Mouse (Mus musculus) kidney, postnatal 14 days (tissue): ENCODE measurements around the gene Dscam.

ENCODE experiments used
- DNase-seq: peaks from one replicate; pipeline ENCODE4 v3.0.0; 2022; ENCODE audit warnings: mixed read lengths

The Dscam gene

DNA sequence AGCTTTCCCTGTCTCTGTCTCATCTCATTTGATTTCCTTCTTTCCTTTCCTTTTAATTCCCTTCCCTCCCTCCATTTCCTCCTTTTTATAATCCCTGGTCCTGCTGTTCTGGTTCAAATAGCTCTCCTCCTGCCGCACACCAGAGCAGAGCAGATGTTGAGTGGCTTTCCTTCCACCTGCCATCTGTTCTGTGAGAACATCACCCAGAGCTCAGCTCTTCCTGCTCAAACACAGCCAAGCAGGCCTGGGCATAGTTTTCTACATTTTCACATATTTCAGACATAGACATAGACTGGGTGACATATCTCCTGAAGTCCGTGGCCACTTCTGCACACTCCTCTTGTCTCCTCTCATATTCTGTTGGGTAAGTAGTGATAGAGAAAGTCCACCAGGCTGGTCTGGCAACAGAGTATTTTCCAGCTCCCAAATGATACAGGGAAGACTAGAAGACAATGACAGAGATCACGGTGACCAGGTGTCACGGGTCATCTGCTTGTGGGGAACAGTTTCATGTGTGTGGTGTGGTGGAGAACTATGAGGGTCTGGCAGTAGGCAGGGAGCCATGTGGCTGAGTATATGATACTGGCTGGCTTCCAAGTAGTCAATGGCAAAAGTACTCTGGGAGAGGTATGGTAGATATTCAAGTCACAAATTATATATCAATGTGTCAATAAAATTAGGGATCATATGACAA lies 536.3 kb downstream of the Dscam start:
- no peak for DNase-seq

DNA sequence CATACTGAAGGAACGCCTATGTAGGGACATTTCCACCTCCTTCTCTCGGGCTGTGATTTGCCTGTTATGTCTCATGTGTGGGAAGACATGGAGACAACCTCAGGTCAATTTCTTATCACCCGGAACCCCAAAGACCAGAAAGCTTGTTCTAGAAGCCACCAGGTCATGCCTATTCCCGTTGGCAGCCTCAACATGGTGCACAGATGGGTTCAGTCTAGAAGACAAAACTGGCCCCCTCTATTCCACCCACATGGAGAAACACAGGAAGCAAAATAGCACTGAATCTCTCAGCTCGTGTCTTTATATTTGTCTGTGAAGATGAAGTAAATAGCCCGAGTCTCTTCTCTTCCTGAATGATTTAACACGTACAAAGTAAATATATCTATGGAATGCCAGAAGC lies 540.3 kb downstream of the Dscam start:
- DNase-seq, result no peak

DNA sequence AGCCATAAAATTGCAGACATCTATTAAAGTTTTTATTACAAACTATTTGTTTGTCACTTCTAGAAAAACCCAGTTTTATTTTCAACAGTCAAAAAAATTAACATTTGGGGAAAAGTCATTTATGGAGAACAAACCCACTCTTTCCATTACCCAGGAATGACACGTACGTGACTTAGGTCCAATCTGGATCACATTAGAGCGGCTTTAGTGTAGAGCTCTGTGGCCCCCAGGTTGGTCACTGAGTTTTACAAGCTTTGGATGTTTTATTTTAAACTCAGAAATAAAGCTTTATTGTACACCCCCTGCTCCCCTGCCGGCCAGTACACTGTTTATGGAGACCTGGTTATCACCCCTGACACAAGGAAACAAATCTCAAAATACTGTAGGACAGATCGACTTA lies 540.9 kb downstream of the Dscam start:
- DNase-seq, result no peak

DNA sequence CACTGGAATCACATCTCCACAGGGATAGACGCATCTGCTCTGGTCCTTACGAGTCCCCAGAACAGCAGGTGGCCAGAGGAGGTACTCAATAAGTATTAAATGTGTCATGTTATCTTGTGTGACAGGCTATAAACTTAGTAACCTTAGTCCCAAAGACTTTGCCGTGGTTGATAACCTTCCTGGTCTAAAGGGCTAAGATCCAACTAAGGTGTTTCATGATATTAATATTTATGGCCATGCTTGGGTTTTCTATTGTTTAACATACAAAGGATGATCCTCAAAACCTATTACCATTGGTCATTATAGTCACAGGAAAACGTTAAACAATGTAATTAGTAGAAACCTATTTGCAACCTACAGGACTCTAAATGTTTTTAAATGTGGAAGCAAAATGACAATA lies 545.1 kb downstream of the Dscam start:
- no peak for DNase-seq

DNA sequence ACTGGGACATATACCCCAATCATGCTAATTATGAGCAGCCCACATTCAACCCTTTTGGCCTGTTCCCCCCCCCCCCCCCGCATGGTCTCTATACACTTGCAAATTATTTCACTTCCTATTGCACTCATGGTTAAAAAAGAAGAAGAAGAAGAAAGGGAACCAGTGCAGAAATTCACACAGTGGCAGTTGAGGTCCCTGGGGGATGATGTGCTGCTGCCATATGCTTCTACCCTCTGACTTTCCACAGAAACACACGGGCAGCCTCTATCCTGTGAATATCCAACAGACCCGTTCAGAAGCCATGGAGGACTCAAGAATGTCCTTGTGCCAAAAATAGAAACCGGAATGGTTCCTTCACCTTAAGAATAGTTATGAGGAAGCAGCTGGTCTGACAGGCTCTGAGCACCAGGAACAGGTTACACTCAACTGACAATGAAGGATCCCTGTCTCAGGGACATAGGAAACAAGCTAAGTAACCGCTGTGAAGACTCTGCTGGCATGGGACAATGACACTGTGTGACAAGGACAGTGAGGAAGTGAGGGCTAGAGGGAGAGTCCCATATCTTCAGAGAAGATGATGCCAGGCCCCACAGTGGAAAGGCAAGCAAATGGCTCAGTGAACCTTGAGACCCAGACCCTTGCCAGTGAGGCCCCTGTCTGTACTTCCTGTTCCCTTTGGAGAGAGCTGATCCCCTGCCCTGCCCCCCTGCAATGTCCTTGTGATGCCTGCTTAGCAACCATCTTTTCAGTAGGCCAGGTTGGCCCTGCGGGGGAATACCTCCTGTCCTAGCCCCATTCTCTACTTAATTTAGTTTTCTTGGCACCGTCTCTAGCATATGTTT lies 545.8 kb downstream of the Dscam start:
- no peak for DNase-seq

DNA sequence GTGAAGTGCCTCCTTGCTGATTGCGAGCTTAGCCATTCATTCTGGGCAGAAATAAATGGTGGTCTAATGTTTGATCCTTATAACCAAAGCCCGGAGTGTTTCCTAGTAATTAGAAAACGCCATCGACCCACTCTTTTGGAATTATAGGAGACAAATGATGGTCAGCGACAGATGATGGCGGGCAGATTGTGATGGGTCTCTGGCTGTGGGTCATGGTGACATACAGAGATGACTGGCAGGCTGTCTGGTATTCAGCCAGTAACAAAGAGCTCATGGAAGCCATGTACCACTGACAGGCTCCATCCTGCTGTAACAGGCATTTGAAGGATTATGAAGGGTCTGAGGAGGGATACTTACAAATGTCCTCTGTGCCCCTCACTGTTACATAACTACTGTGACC lies 549.7 kb downstream of the Dscam start:
- DNase-seq, result no peak

DNA sequence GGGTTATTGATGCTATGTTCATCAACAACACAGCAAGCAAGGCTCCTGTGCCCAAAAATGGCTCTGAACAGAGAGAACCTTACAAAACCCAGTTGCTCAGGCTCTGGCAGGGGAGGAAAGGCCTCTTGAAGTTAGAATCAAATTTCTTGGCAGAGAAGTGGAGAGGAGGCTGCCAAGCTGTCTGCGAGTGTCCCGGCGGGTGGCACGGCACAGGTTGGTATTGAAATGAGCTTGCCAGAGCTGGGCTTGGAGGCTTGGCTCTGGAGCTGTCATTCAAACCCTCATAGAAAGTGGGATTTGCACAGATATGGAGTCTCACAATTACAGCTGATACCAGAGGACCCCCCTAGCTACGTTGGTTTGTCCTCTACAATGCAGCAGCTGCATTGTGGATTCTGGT lies 550.1 kb downstream of the Dscam start:
- DNase-seq, result no peak

DNA sequence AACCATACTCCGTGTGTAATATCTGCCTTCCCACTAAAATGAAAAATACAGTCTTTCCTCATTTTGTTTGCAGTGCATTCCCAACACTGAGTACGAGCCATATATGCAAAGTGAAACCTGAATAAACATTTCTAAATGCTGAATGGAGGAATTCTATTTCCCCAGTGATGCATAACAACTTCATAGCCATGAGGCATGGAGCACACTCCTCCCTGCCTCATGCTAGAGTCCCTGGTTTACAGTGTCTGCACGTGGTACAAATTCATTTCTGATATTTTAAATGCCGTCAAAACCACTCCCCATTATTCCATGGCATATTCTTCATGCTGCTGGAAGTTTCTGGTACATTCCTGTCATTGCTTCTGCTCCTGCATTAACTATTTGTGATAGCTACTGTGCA lies 552.8 kb downstream of the Dscam start:
- DNase-seq, result no peak

DNA sequence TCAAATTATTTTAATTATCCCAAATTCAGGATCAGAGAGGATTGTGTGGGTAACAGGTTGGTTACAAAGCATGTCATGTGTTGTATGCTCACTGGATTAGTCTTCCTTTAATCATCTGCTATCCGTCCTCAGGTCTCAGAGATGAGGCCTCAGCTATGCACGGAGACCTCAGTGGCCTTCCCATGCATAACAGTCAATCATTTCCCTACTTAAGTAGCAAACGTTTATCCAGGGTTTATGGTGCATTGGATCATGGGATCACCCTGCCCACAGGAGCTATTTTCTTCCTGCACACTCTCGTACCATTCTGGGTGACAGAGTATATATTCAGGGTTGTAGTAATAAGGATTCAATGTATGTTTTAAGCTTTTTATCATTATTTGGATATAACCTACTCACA lies 557.3 kb downstream of the Dscam start:
- no peak for DNase-seq

DNA sequence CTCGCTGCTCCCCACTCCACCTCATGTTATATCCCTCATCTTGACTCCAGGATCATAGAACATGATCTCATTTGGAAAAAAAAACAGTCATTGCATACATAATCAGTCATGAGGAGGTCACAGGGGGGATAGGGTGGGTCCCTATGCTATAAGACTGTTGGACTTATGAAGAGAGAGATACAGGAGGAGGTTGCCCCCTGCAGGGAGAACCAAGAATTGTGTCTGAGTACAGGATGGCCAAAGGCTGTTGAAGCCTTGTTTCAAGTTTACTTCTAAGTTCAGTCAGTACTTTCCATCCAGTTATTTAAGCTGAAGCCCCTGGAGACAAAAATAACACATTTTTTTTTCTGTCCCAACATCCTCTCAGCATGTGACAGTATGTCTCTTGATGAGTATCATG lies 559.7 kb downstream of the Dscam start:
- peak; percentile 66 for DNase-seq

DNA sequence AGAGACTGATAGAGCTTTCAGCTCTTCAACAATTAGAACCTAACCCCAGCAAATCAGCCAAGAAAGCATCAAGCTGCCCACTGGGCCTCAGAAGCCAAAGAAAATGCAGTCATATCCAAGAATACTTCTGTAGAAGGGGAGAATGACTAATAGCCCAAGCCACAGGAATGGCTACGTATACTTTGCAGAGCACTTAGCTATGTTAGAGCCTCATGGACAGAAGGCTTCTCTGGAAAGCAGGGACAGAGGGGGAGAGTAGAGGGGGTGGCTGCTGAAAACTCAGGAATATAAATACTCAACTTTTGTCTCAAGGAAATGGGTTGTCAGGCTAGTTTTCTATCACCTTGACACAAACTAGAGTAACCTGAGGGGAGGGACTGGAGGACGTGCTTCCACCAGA lies 568.3 kb downstream of the Dscam start:
- DNase-seq, result no peak

DNA sequence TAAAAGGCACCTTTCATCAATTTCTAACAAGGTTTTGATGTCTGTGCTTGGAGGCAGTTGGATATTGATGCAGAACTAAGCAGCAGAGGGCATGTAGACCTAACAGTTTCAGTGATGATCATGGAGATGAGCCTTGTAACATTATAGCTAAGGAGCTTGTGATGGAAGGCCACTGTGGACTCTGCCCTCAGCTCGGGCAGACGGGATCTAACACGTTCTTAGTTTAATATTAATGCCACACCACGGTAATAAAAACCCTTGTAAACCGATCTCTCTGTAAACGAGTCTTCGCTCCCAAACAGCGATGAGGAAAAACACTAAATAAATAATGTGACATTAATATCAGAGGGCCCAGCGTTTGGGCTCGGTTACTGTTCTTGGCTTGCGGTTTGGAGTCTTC lies 569.8 kb downstream of the Dscam start:
- peak; percentile 5 for DNase-seq

DNA sequence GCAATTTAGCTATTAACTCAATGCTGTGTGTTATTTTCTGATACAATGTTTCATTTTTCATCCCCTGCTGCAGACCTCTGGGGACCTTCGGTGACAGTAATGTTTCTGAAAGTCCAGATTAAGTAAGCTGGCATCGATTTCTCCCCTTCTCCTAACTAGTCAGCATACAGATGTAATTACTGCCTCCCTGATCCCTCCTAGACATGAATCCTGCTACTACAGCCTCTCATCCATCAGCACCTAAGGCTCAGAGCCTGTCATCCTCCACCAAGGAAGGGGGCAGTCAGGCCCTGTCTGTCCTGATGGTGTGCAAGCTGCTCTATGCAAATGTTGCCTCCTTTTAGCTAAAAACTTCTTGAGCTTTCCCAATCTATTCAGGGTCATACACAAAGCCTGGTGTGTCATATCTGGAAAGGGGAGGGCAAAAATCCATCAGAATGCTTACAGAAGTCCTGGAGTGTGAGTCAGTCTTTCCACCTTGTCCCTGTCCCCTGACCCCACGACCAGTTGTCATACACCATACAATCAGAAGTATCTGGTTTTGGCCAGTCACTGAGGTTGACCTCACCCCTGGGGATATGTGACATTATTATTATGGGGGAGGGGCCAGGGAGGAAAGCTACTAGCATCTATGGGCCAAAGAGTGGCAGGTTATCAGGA lies 571.0 kb downstream of the Dscam start:
- DNase-seq, result no peak

DNA sequence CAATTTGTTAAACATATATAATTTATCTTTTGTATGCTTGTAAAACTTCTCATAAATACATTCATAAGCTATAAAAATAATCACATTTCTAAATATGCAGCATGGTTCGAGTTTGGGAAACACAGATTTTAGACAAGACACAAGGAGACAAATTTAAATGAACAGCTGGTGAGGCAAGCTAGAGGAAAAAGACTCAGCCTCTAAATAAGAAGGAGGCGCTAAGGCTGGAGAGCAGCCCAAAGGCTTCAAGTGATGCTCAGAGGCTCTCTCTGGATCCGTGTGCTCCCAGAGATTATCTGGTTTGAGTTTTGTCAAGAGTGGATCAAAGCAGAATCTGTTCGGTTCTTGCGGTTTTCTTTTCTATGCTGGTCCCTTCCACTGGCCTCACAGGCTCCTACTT lies 594.7 kb downstream of the Dscam start:
- no peak for DNase-seq

DNA sequence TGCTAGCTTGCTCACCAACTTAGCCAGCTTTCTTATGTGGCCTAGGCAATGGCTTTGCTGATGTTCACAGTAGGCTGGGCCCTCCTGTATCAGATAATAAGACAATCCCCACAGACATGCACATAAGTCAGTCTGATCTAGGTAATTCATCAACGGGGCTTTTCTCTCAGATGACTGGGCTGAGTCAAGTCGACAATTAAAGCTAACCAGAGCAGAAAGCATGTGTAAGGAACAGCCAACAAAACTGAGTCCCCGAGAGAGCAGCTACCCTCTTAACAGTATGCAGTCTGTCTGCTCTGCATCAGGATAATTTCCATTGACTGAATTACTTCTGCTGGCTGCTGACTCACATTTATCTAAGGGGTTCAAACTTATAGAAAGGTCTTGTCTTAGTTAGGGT lies 603.1 kb downstream of the Dscam start:
- DNase-seq, result no peak

DNA sequence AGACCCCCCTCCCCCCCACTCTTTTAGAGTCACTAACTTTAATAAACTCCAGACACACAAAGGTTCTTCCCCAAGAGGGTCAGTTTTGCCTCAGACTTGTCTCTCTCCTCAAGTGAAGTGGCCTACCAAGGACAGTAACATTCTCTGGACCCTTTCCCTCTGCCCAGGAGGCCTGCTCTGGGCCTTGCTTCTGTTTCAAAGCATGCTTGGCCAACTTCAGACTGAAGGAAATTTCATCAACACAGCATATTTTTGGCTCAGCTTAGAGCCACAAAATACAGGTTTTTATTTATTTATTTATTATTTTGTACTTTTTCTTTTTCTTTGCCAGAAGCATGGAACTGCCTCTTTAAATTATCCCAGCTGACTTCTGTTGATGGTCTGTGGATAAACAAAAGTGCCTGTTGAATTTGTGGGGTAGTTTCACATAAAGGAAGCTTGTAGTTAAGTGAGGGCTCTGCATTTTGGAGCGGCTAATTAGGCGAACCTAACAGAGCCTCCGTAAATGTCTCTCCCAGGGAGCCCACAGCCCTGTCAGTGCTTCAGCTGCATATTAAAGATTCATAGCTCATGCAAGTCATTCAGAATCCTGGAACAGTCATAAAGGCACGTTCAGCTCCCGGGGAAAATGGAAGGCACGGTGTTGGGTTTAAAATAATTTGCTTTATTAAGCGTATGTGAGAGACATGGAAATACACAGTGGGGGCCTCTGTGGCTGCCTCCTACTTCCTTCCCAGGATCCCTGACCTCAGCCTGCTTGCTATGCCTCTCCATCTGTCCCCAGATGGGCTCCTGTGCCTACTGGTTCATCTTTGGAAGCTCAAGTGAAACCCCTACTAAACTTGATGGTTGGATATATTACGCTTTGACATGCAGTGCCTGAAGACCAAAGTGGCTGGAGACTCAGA lies 606.9 kb downstream of the Dscam start:
- no peak for DNase-seq

DNA sequence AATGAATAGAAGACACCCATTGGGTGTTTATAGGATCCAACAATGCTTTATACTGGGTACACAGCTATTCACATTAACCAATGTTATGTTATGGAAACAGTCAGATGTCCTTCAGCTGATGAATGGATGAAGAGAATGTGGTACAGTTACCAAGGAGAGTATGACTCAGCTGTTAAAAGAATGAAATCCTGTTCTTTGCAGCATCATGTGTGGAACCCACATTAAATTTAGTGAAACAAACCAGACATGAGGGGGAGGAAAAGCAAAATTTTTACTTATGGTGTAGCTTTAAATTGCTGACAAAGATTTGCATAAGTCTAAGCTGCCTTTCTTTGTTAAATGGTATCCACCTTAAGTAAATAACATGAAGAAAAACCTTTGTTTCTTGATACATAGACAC lies 610.8 kb downstream of the Dscam start:
- DNase-seq, result no peak

DNA sequence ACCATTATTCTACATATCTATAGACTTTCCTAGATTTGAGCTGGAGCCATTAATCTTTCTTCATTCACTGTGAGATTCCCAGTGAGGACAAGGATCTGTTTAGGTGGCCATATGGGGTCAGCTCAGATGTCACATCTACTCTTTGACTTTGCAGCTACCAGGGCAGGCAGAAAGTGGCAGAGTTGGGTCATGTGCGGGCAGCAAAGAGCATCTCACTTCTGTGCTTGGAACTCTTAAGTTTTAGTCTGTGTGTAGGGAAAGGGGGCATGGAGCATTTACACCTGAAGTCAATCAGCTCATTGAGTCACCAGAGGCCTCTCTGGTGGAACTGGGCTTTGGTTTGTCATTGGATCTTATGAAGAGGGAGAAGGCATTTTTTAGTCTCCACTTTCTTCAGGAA lies 612.2 kb downstream of the Dscam start:
- no peak for DNase-seq

DNA sequence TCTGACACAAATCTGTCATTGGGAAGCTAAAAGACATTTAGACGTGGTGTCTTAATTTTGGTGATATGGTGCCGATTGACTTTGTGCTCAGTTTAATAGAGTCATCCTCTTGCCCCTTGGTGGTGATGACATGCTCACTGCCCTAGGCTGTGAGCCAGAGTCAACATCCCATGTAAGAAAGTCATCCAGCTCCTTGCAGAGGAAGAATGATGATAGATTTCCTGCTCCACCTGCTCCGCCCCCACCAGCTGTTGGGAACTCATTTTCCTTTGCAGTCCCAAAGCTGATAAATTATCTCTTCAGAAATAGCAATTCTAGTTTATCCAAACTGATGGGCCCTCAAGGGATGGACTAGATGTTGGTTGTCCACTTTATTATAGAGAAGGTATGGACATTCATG lies 613.9 kb downstream of the Dscam start:
- DNase-seq, result peak; percentile 51

DNA sequence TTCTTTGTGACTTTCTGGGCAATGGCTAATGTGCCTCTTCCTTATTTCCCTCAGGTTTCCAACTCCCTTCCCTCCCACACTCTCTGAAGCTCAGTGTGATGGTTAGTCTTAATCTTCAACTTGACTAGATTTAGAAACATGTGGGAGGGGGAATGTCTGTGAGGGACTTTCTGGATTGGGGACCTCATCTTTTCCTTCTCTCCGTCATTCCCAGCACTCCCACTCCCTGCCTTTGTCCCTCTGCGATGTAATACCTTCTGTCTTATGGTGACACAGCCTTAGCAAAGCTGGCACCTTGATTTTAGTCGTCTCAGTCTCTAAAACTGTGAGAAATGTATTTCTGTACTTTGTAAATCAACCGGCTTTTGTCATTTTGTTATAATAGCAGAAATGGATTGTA lies 615.1 kb downstream of the Dscam start:
- DNase-seq, result no peak

DNA sequence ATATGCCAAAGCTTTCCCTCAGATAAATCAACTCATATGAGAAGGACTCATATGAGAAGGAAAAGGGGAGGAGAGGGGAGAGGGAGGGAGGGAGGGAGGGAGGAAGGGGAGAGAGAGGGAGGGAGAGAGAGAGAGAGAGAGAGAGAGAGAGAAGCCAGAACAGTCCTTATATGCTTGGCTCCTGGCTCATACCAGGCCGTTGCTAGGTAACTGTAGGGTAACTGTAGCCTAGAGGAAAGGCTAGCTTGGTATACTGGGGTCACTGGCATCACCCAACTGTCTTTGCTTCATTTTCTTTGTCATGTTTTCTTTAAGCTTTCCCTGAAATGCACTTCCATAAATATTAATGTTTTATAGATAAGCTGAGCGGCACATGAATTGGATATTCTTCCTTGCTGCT lies 617.9 kb downstream of the Dscam start:
- DNase-seq, result no peak

DNA sequence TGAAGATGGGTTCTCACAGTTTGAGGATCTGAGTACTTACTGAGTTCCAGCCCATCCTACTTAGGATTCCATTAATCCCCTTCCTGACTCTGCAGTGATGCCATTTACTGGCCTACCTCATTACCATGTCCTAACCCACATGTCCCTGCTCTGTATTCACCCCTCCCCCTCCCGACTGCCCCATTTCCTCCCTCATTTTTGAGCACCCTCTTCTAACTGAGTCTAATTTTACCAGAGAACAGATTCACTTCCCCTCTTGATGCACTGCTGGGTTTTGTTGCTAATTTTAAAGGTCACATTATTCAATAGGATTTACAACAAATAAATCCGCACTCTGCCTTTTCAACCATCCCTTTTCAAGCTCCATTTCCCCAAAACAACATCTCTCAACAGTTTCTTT lies 629.5 kb downstream of the Dscam start:
- peak; percentile 25 for DNase-seq
